In genomic region chr4:141021614-141021929, GRCm38 (mm10) we compare ENCODE assay signal across 9 mouse cellular contexts. TPM values are rescaled to one million over a fixed set of nuclear protein-coding genes. Genes with fewer than 3 reads are reported as not detected.
DNase-seq lines count a peak whose midpoint lies in the region; ATAC-seq and TF ChIP-seq lines count a peak whose summit lies in the region.
"Had no signal": no experiment of that assay in that cellular context is flagged by ENCODE, and none has a peak within 500 bp of the region (broad histone marks: within the 10 kb centered on the region; RNA-seq: fewer than 3 reads in every experiment).

No protein-coding gene starts in this region.

- H3K9me3 ChIP-seq in lung, postnatal 0 days (ENCODE audit: low read length) = no peaks in the 10 kb centered on the region
- H3K9me3 ChIP-seq in forebrain, embryonic 10.5 days = no peaks in the 10 kb centered on the region
- H3K9me3 ChIP-seq in intestine, postnatal 0 days (ENCODE audit: control insufficient read depth) = no peaks in the 10 kb centered on the region
- H3K9me3 ChIP-seq in stomach, embryonic 16.5 days (replicated peaks; ENCODE audit: control insufficient read depth, low read length) = no peaks in the 10 kb centered on the region

- H3K4me1 ChIP-seq in lung, postnatal 0 days (ENCODE audit: insufficient read depth, low read depth, low read length) = peaks cover 24% of the 10 kb centered on the region
- H3K4me1 ChIP-seq in lung, adult 2 months (ENCODE audit: control insufficient read depth, insufficient read depth, low read length) = peaks cover 15% of the 10 kb centered on the region
- H3K4me1 ChIP-seq in forebrain, embryonic 10.5 days = peaks cover 42% of the 10 kb centered on the region
- no peaks in the 10 kb centered on the region for H3K4me1 ChIP-seq in intestine, postnatal 0 days (replicated peaks; ENCODE audit: control insufficient read depth, insufficient read depth, low read length)
- peaks cover 40% of the 10 kb centered on the region for H3K4me1 ChIP-seq in stomach, embryonic 16.5 days (ENCODE audit: control insufficient read depth, insufficient read depth, low read length)

- no peak overlapping the region for H3K4me3 ChIP-seq in lung, postnatal 0 days (ENCODE audit: low read depth, low read length)
- H3K4me3 ChIP-seq in lung, adult 2 months (replicated peaks; ENCODE audit: extremely low read depth, low read depth, low read length) = no peak overlapping the region
- H3K4me3 ChIP-seq in forebrain, embryonic 10.5 days = peak overlapping the region; percentile 30; the same call in 1 of the 2 replicates
- no peak overlapping the region for H3K4me3 ChIP-seq in intestine, postnatal 0 days (ENCODE audit: low read depth, low read length)
- no peak overlapping the region for H3K4me3 ChIP-seq in stomach, embryonic 16.5 days (replicated peaks; ENCODE audit: low read length)
- H3K4me3 ChIP-seq: erythroblast, embryonic 14.5 days had no signal

- no peak for TF ChIP-seq EP300 in lung, postnatal 0 days (IDR thresholded peaks at IDR 0.05)

- no peak for DNase-seq in lung, postnatal 0 days (ENCODE audit: low spot score)
- no peak for DNase-seq in lung, adult 2 months
- DNase-seq in forebrain, embryonic 10.5 days (ENCODE audit: extremely low spot score, low spot score) = no peak
- no peak for DNase-seq in urinary bladder, postnatal 10 days (ENCODE audit: low spot score)
- DNase-seq in layer of hippocampus, adult 8-10 months (ENCODE audit: low spot score in 2 of 2) = no peak
- DNase-seq: right cerebral cortex, postnatal 25 days had no signal

- ATAC-seq in lung, postnatal 0 days = no peak; the same call in 1 of the 2 replicates
- ATAC-seq in intestine, postnatal 0 days = no peak
- no peak for ATAC-seq in stomach, embryonic 16.5 days (ENCODE audit: insufficient read depth, low FRiP score)

- no peaks in the 10 kb centered on the region for H3K27me3 ChIP-seq in lung, postnatal 0 days (replicated peaks; ENCODE audit: insufficient read depth, low read length)
- no peaks in the 10 kb centered on the region for H3K27me3 ChIP-seq in forebrain, embryonic 10.5 days (ENCODE audit: poor library complexity, severe bottlenecking)
- H3K27me3 ChIP-seq in intestine, postnatal 0 days (replicated peaks; ENCODE audit: control insufficient read depth, insufficient read depth, low read length) = no peaks in the 10 kb centered on the region
- no peaks in the 10 kb centered on the region for H3K27me3 ChIP-seq in stomach, embryonic 16.5 days (ENCODE audit: control insufficient read depth, insufficient read depth, low read length)

- TF ChIP-seq POLR2A in lung, adult 2 months (IDR thresholded peaks at IDR 0.05; ENCODE audit: borderline replicate concordance, extremely low read depth, low read depth, low read length) = no peak

- WGBS in lung, postnatal 0 days = 51% methylated on average over 11 of the region's 11 CpGs
- WGBS in lung, adult 2 months = 50% methylated on average over 11 of the region's 11 CpGs
- 85% methylated on average over 11 of the region's 11 CpGs for WGBS in forebrain, embryonic 10.5 days
- WGBS in intestine, postnatal 0 days = 72% methylated on average over 11 of the region's 11 CpGs
- 46% methylated on average over 11 of the region's 11 CpGs for WGBS in stomach, embryonic 16.5 days

- H3K9ac ChIP-seq in lung, postnatal 0 days (replicated peaks; ENCODE audit: low read depth) = no peak overlapping the region
- H3K9ac ChIP-seq in intestine, postnatal 0 days (ENCODE audit: low read depth, low read length) = no peak overlapping the region
- H3K9ac ChIP-seq in stomach, embryonic 16.5 days (ENCODE audit: low read length) = peak overlapping the region; percentile 56

- 0 out of 2 replicates have a peak, but pooled peaks have one; percentile 5 for TF ChIP-seq CTCF in lung, postnatal 0 days (IDR thresholded peaks at IDR 0.05)
- TF ChIP-seq CTCF in lung, adult 2 months (IDR thresholded peaks at IDR 0.05; ENCODE audit: insufficient read depth, low read length) = no peak
- no peak for TF ChIP-seq CTCF in intestine, postnatal 0 days (IDR thresholded peaks at IDR 0.05; ENCODE audit: low read depth)

- H3K36me3 ChIP-seq in lung, postnatal 0 days (ENCODE audit: insufficient read depth, low read length) = 0 out of 2 replicates have a peak, but pooled peaks cover under 1% of the 10 kb centered on the region
- peaks cover 96% of the 10 kb centered on the region for H3K36me3 ChIP-seq in forebrain, embryonic 10.5 days (replicated peaks)
- H3K36me3 ChIP-seq in intestine, postnatal 0 days (ENCODE audit: control insufficient read depth, insufficient read depth) = no peaks in the 10 kb centered on the region; the same call in 1 of the 2 replicates
- H3K36me3 ChIP-seq in stomach, embryonic 16.5 days (ENCODE audit: control insufficient read depth, insufficient read depth, low read length) = no peaks in the 10 kb centered on the region

- H3K27ac ChIP-seq in lung, postnatal 0 days (ENCODE audit: low read length) = peak overlapping the region; percentile 64
- H3K27ac ChIP-seq in forebrain, embryonic 10.5 days = peak overlapping the region; percentile 90
- peak overlapping the region; percentile 2; the same call in 1 of the 2 replicates for H3K27ac ChIP-seq in intestine, postnatal 0 days (ENCODE audit: low read depth, low read length)
- peak overlapping the region; percentile 95 for H3K27ac ChIP-seq in stomach, embryonic 16.5 days (ENCODE audit: low read length)

- no peak overlapping the region for H3K4me2 ChIP-seq in lung, postnatal 0 days (replicated peaks; ENCODE audit: low read depth, low read length)
- no peak overlapping the region for H3K4me2 ChIP-seq in intestine, postnatal 0 days (replicated peaks; ENCODE audit: low read depth)
- no peak overlapping the region for H3K4me2 ChIP-seq in stomach, embryonic 16.5 days (ENCODE audit: low read depth, low read length)

RNA-seq across cellular contexts. Expression of gene Mfap2, which starts 11.4 kb away (rescaled TPM):
- 398 and 422 TPM in 2 replicates for polyA plus RNA-seq in lung, postnatal 0 days (2015; fragmentation: Nextera tagmentation; extraction: Ambion mirVana)
- polyA plus RNA-seq in lung, adult 2 months (2012; rRNA removed) = 173 and 190 TPM in 2 replicates
- polyA plus RNA-seq in forebrain, embryonic 10.5 days (2016; fragmentation: Nextera tagmentation; extraction: Ambion mirVana) = 265 TPM in 2 replicates
- polyA plus RNA-seq in intestine, postnatal 0 days (2015; fragmentation: Nextera tagmentation; extraction: Ambion mirVana) = 117 and 138 TPM in 2 replicates
- polyA plus RNA-seq in stomach, embryonic 16.5 days (2015; fragmentation: Nextera tagmentation; extraction: Ambion mirVana) = 423 and 500 TPM in 2 replicates
- total RNA-seq in layer of hippocampus, adult 8-10 months (2022) = 1 to 10 TPM; 4.2 to 6.6 (median 5.5) TPM

RNA-seq across cellular contexts. Expression of gene Atp13a2, which starts 34.9 kb away (rescaled TPM):
- 34.2 and 34.4 TPM in 2 replicates for polyA plus RNA-seq in lung, postnatal 0 days (2015; fragmentation: Nextera tagmentation; extraction: Ambion mirVana)
- polyA plus RNA-seq in lung, adult 2 months (2012; rRNA removed) = 199 and 258 TPM in 2 replicates
- polyA plus RNA-seq in forebrain, embryonic 10.5 days (2016; fragmentation: Nextera tagmentation; extraction: Ambion mirVana) = 39.9 and 40.6 TPM in 2 replicates
- polyA plus RNA-seq in intestine, postnatal 0 days (2015; fragmentation: Nextera tagmentation; extraction: Ambion mirVana) = 10.9 and 11.7 TPM in 2 replicates
- 37.9 and 41.7 TPM in 2 replicates for polyA plus RNA-seq in stomach, embryonic 16.5 days (2015; fragmentation: Nextera tagmentation; extraction: Ambion mirVana)
- 100 to 1,000 TPM; 144 to 156 (median 150) TPM for total RNA-seq in layer of hippocampus, adult 8-10 months (2022)

RNA-seq across cellular contexts. Expression of gene Crocc, which starts 38.8 kb away (rescaled TPM):
- polyA plus RNA-seq in lung, postnatal 0 days (2015; fragmentation: Nextera tagmentation; extraction: Ambion mirVana) = 2.3 and 2.9 TPM in 2 replicates
- polyA plus RNA-seq in lung, adult 2 months (2012; rRNA removed) = 10.1 and 14.0 TPM in 2 replicates
- polyA plus RNA-seq in forebrain, embryonic 10.5 days (2016; fragmentation: Nextera tagmentation; extraction: Ambion mirVana) = 10.0 and 10.9 TPM in 2 replicates
- polyA plus RNA-seq in intestine, postnatal 0 days (2015; fragmentation: Nextera tagmentation; extraction: Ambion mirVana) = 1.3 and 1.5 TPM in 2 replicates
- 2.8 and 3.0 TPM in 2 replicates for polyA plus RNA-seq in stomach, embryonic 16.5 days (2015; fragmentation: Nextera tagmentation; extraction: Ambion mirVana)
- 10 to 100 TPM; 67.9 to 92.0 (median 76.6) TPM for total RNA-seq in layer of hippocampus, adult 8-10 months (2022)

RNA-seq across cellular contexts. Expression of gene Necap2, which starts 56.6 kb away (rescaled TPM):
- 102 and 110 TPM in 2 replicates for polyA plus RNA-seq in lung, postnatal 0 days (2015; fragmentation: Nextera tagmentation; extraction: Ambion mirVana)
- polyA plus RNA-seq in lung, adult 2 months (2012; rRNA removed) = 76.7 and 85.5 TPM in 2 replicates
- polyA plus RNA-seq in forebrain, embryonic 10.5 days (2016; fragmentation: Nextera tagmentation; extraction: Ambion mirVana) = 54.1 and 54.7 TPM in 2 replicates
- polyA plus RNA-seq in intestine, postnatal 0 days (2015; fragmentation: Nextera tagmentation; extraction: Ambion mirVana) = 103 TPM in 2 replicates
- 97.5 and 102 TPM in 2 replicates for polyA plus RNA-seq in stomach, embryonic 16.5 days (2015; fragmentation: Nextera tagmentation; extraction: Ambion mirVana)
- total RNA-seq in layer of hippocampus, adult 8-10 months (2022) = 10 to 100 TPM; 41.4 to 55.0 (median 46.9) TPM

Comparison
In these comparisons a context has a peak if more than half of its experiments do, and no peak if none do; other contexts are left out.
1. H3K27ac ChIP-seq: peak in every context shown above with its lines; median percentile 95 in stomach, embryonic 16.5 days; 90 in forebrain, embryonic 10.5 days; 64 in lung, postnatal 0 days; 2 in intestine, postnatal 0 days.